Mouse (Mus musculus) heart, postnatal 10 days (tissue): ENCODE measurements around the gene Dnpep. TPM values are rescaled to one million over a fixed set of nuclear protein-coding genes. Genes with fewer than 3 reads are reported as not detected.
A peak's percentile ranks its signal among the peaks of the same experiment; 100 is the strongest.

Experiments used
- DNase-seq, 2 experiments: peaks; one replicate each; pipeline ENCODE4 v3.0.0; 2021
- intact Hi-C: fragments of 180-260 bp; cut with DNase I; formaldehyde crosslinking; loops from one replicate; pipeline ENCODE4 v1.15.1; 2025
- total RNA-seq, 2 experiments: library from RNA; stranded (reverse); gene quantifications; 2 replicates each; pipeline ENCODE4 v1.2.3; 2021

The Dnpep gene
- total RNA-seq: 10 to 100 TPM; 92.2 to 92.7 TPM

GRCm38 (mm10) chr1:75317241-75318201, at the start of gene Dnpep:
Dnpep (minus strand) TSS chr1:75317990.
- intact Hi-C loops: no loop called here
- peak; percentile 100 for DNase-seq

- intact Hi-C loops: no loop called here
Measured at GRCm38 (mm10) chr1:75365510-75366137, 47.8 kb upstream of the Dnpep start.

GRCm38 (mm10) chr1:75363868-75364267, 46.1 kb upstream of the Dnpep start:
- intact Hi-C loops: no loop called here
- no peak for DNase-seq

More at GRCm38 (mm10) chr1:75365510-75366137, 47.8 kb upstream of the Dnpep start:
- no peak for DNase-seq

- DNase-seq: peak; percentile 69 to 71
- intact Hi-C loops: loop anchor here (2.0 kb wide), 1 partner anchor 17 kb away; no protein-coding TSS in a partner anchor
Measured at GRCm38 (mm10) chr1:75361750-75362149, 44.0 kb upstream of the Dnpep start.

- intact Hi-C loops: loop anchor here (2.0 kb wide), 1 partner anchor 16 kb away; no protein-coding TSS in a partner anchor
- no peak for DNase-seq
Measured at GRCm38 (mm10) chr1:75361123-75361522, 43.3 kb upstream of the Dnpep start.

GRCm38 (mm10) chr1:75360112-75361031, 42.6 kb upstream of the Dnpep start, which contains the start of gene Des:
Des (plus strand) TSS chr1:75360329.
- DNase-seq: peak; percentile 88 to 92
- intact Hi-C loops: loop anchor here (2.0 kb wide), 1 partner anchor 16 kb away; no protein-coding TSS in a partner anchor

- intact Hi-C loops: no loop called here
- DNase-seq: peak; percentile 69 to 78
Measured at GRCm38 (mm10) chr1:75359346-75359745, 41.6 kb upstream of the Dnpep start.

GRCm38 (mm10) chr1:75358009-75358408, 40.2 kb upstream of the Dnpep start:
- DNase-seq: no peak
- intact Hi-C loops: no loop called here

- peak in 1 of 2 experiments; percentile 75 for DNase-seq
- intact Hi-C loops: no loop called here
Measured at GRCm38 (mm10) chr1:75357261-75357660, 39.5 kb upstream of the Dnpep start.

GRCm38 (mm10) chr1:75349275-75349674, 31.5 kb upstream of the Dnpep start:
- intact Hi-C loops: no loop called here
- no peak for DNase-seq

GRCm38 (mm10) chr1:75347279-75347678, 29.5 kb upstream of the Dnpep start:
- intact Hi-C loops: no loop called here

GRCm38 (mm10) chr1:75345036-75345935, 27.5 kb upstream of the Dnpep start:
- DNase-seq: peak; percentile 48 to 49
- intact Hi-C loops: loop anchor here (2.0 kb wide), 1 partner anchor 16 kb away; the partner anchor contains the start of gene Des

More at GRCm38 (mm10) chr1:75347279-75347678, 29.5 kb upstream of the Dnpep start:
- peak; percentile 65 to 72 for DNase-seq

- peak; percentile 40 to 52 for DNase-seq
- intact Hi-C loops: loop anchor here (2.0 to 5.0 kb wide), 2 partner anchors 16 to 103 kb away; partner anchors contain the start of gene Des
Measured at GRCm38 (mm10) chr1:75344291-75345035, 26.7 kb upstream of the Dnpep start.

- peak; percentile 80 to 84 for DNase-seq
- intact Hi-C loops: loop anchor here (1.0 to 5.0 kb wide), 2 partner anchors 104 to 124 kb away; no protein-coding TSS in a partner anchor
Measured at GRCm38 (mm10) chr1:75342874-75343416, 25.2 kb upstream of the Dnpep start.

- intact Hi-C loops: loop anchor here (5.0 kb wide), 1 partner anchor 107 kb away; no protein-coding TSS in a partner anchor
- DNase-seq: no peak
Measured at GRCm38 (mm10) chr1:75340519-75340918, 22.7 kb upstream of the Dnpep start.

GRCm38 (mm10) chr1:75339337-75339736, 21.5 kb upstream of the Dnpep start:
- intact Hi-C loops: no loop called here
- DNase-seq: no peak

- DNase-seq: no peak
- intact Hi-C loops: no loop called here
Measured at GRCm38 (mm10) chr1:75338091-75338694, 20.4 kb upstream of the Dnpep start.
